Mouse (Mus musculus) ES-Bruce4 (cell line): ENCODE data around the gene Atp11a. TPM values are rescaled to one million over a fixed set of nuclear protein-coding genes. Genes with fewer than 3 reads are reported as not detected.
A peak's percentile ranks its signal among the peaks of the same experiment; 100 is the strongest.

Experiments
- H3K27ac ChIP-seq: 2 replicates; pipeline ENCODE4 v1.5.1; 2012; ENCODE audit warnings: low read length, inconsistent platforms; ENCODE audit not compliant: insufficient read depth
- H3K27me3 ChIP-seq: 2 replicates; pipeline ENCODE4 v1.6.1; 2012; ENCODE audit warnings: mild to moderate bottlenecking, low read length, inconsistent platforms; ENCODE audit not compliant: control insufficient read depth, poor library complexity, insufficient read depth, severe bottlenecking
- H3K36me3 ChIP-seq: 2 replicates; pipeline ENCODE4 v1.6.1; 2012; ENCODE audit warnings: inconsistent platforms, mild to moderate bottlenecking, low read length, moderate library complexity; ENCODE audit not compliant: control insufficient read depth, poor library complexity, insufficient read depth, severe bottlenecking
- H3K4me1 ChIP-seq: one replicate; pipeline ENCODE4 v1.8.1; 2011; ENCODE audit warnings: low read length; ENCODE audit not compliant: control insufficient read depth, insufficient read depth
- H3K4me3 ChIP-seq: 2 replicates; pipeline ENCODE4 v1.5.1; 2011; ENCODE audit warnings: low read depth, mild to moderate bottlenecking, low read length
- H3K9ac ChIP-seq: 2 replicates; pipeline ENCODE4 v1.6.1; 2012; ENCODE audit warnings: low read depth, mild to moderate bottlenecking, inconsistent platforms; ENCODE audit not compliant: poor library complexity, severe bottlenecking
- H3K9me3 ChIP-seq: replicated peaks from 2 replicates; pipeline ENCODE4 v1.6.1; 2012; ENCODE audit warnings: mild to moderate bottlenecking, low read length, inconsistent platforms; ENCODE audit not compliant: control insufficient read depth, poor library complexity, insufficient read depth, severe bottlenecking
- CTCF ChIP-seq: IDR thresholded peaks from one replicate; pipeline ENCODE4 v1.8.1; 2011; ENCODE audit warnings: low read depth, low read length
- EP300 ChIP-seq: IDR thresholded peaks from 2 replicates; pipeline ENCODE4 v1.6.1; 2011; ENCODE audit warnings: low read depth, low read length; ENCODE audit not compliant: insufficient read depth
- POLR2A ChIP-seq: IDR thresholded peaks from one replicate; pipeline ENCODE4 v1.8.1; 2011; ENCODE audit warnings: low read length; ENCODE audit not compliant: insufficient read depth
- polyA plus RNA-seq: library from polyadenylated mRNA; stranded (reverse); fragments of >200 nt; gene quantifications from 2 replicates; pipeline ENCODE4 v1.2.4, GENCODE M21; 2011; ENCODE audit warnings: low read depth; ENCODE audit not compliant: missing spikeins, insufficient read depth, insufficient read length

The Atp11a gene
- 58.5 TPM in 2 replicates for polyA plus RNA-seq

- H3K9me3 ChIP-seq: no peaks in the 10 kb centered on the region
- no peak within 1 kb of the TSS for H3K27ac ChIP-seq
- no peak for TF ChIP-seq CTCF
- no peak for TF ChIP-seq POLR2A
- no peak for TF ChIP-seq EP300
These were observed at the start of gene Atp11a for GRCm38 (mm10) chr8:12756391-12757157. Gene Atp11a (plus strand): TSS chr8:12757014.

GRCm38 (mm10) chr8:12711623-12712022 lies 45.2 kb upstream of the Atp11a start:
- H3K4me1 ChIP-seq: no peaks in the 10 kb centered on the region
- H3K36me3 ChIP-seq: no peaks in the 10 kb centered on the region
- no peak overlapping the region for H3K4me3 ChIP-seq
- no peaks in the 10 kb centered on the region for H3K27me3 ChIP-seq
- H3K27ac ChIP-seq: no peak overlapping the region
- no peak overlapping the region for H3K9ac ChIP-seq
- no peaks in the 10 kb centered on the region for H3K9me3 ChIP-seq
- TF ChIP-seq EP300: no peak
- TF ChIP-seq POLR2A: no peak
- TF ChIP-seq CTCF: no peak

More at GRCm38 (mm10) chr8:12756391-12757157, at the start of gene Atp11a:
- no peaks in the 10 kb centered on the region; the same call in 1 of the 2 replicates for H3K27me3 ChIP-seq
- no peaks in the 10 kb centered on the region for H3K36me3 ChIP-seq
- peak within 1 kb of the TSS; percentile 67 for H3K4me3 ChIP-seq
- peak within 1 kb of the TSS; percentile 95 for H3K9ac ChIP-seq
- H3K4me1 ChIP-seq: peaks cover 2% of the 10 kb centered on the region

- Histone ChIP-seq H3K4me3 (no peak overlapping the region), H3K27ac (no peak overlapping the region), H3K27me3 (no peaks in the 10 kb centered on the region), H3K9ac (no peak overlapping the region), H3K9me3 (no peaks in the 10 kb centered on the region), H3K4me1 (peaks cover 1% of the 10 kb centered on the region), H3K36me3 (no peaks in the 10 kb centered on the region)
- TF ChIP-seq EP300: no peak
- TF ChIP-seq CTCF: no peak
- no peak for TF ChIP-seq POLR2A
These were observed 40.8 kb upstream of the Atp11a start for GRCm38 (mm10) chr8:12715861-12716585.

GRCm38 (mm10) chr8:12719091-12719490 lies 37.7 kb upstream of the Atp11a start:
- Histone ChIP-seq H3K9me3 (no peaks in the 10 kb centered on the region), H3K27ac (no peak overlapping the region), H3K4me1 (peaks cover 3% of the 10 kb centered on the region), H3K27me3 (no peaks in the 10 kb centered on the region), H3K9ac (no peak overlapping the region), H3K36me3 (no peaks in the 10 kb centered on the region), H3K4me3 (no peak overlapping the region)
- TF ChIP-seq CTCF: no peak
- no peak for TF ChIP-seq POLR2A
- TF ChIP-seq EP300: no peak

GRCm38 (mm10) chr8:12728644-12729043 lies 28.2 kb upstream of the Atp11a start:
- Histone ChIP-seq H3K9ac (no peak overlapping the region), H3K9me3 (no peaks in the 10 kb centered on the region), H3K27ac (no peak overlapping the region), H3K27me3 (no peaks in the 10 kb centered on the region), H3K4me3 (no peak overlapping the region), H3K4me1 (no peaks in the 10 kb centered on the region), H3K36me3 (no peaks in the 10 kb centered on the region)
- TF ChIP-seq POLR2A: no peak
- no peak for TF ChIP-seq CTCF
- no peak for TF ChIP-seq EP300

GRCm38 (mm10) chr8:12730780-12731179 lies 26.0 kb upstream of the Atp11a start:
- no peak overlapping the region for H3K27ac ChIP-seq
- no peaks in the 10 kb centered on the region for H3K9me3 ChIP-seq
- no peaks in the 10 kb centered on the region for H3K36me3 ChIP-seq
- no peak overlapping the region for H3K9ac ChIP-seq
- no peaks in the 10 kb centered on the region for H3K27me3 ChIP-seq
- TF ChIP-seq EP300: no peak
- TF ChIP-seq CTCF: no peak
- no peak for TF ChIP-seq POLR2A
- H3K4me3 ChIP-seq: no peak overlapping the region
- no peaks in the 10 kb centered on the region for H3K4me1 ChIP-seq
